Mouse (Mus musculus) right cerebral cortex, adult 18-20 months (tissue): ENCODE data around the gene Sord.

Experiments used
- DNase-seq: peaks from one replicate; pipeline ENCODE4 v3.0.0; 2022; ENCODE audit warnings: mixed read lengths

Gene Sord

DNA sequence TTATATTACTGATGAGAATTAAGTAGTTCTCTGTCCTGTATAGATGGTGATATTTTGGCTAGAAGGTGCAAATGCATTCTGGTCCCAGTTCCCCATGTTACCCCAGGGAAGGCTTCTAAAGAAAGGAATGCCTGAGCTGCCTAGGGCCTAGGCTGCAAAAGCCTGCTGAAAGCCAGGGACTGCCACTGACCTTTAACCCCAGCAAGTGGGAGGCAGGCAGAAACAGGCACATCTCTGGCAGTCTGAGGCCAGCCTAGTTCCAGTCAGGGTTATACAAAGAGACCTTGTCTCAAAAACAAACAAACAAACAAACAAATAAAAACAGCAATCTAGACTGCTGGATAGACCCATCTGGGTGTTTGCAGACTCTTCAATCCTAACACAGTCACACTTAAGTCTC, 6.2 kb downstream of the Sord start:
- DNase-seq = no peak

- DNase-seq = no peak
These were observed 6.7 kb downstream of the Sord start for GRCm38 (mm10) chr2:122241226-122241625.

DNA sequence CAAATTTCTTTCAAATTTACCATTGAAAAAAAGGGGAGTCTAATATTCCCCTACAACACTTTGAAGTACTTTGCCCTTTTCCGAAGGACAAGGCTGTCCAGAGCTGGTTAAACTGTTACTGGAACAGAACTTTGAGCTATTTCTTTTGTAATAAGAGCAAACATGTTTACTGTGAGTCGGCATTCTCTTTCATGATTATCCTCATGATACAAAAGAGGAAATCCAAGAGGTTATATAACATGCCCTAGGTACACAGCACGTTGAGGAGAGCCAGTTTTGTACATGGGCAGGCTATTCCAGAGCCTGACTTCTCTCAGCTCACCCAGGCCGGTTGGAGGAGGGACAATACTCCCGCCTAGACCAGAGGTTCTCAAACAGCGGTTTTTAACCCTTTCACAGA, 7.4 kb downstream of the Sord start:
- no peak for DNase-seq

DNA sequence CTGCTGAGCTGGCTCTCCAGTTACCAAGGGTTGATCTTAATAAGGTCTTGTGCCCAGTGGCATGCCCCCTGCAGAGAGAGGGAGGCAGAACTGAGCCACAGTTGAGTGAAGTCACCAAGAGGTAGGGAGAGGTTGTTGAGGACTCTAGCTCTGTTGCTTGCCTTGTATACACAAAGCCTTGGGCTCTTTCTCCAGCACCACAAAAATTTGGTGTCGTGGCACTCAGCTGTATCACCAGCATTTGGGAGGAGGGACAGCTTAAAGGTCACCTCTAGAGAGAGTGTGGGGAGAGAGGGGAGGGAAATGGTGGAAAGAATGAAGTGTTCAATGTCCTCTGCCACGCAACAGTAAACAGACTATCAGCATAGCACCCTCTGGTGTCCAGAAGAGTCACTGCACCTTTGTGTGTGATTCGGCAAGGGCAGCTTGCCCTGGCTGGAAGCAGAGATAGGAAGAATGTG, 9.2 kb downstream of the Sord start:
- DNase-seq = peak; percentile 72

GRCm38 (mm10) chr2:122247786-122248185, 13.2 kb downstream of the Sord start:
- no peak for DNase-seq

- peak; percentile 61 for DNase-seq
These were observed 21.4 kb downstream of the Sord start for GRCm38 (mm10) chr2:122255997-122256396.

- DNase-seq = no peak
These were observed 26.2 kb downstream of the Sord start for GRCm38 (mm10) chr2:122260729-122261128.

DNA sequence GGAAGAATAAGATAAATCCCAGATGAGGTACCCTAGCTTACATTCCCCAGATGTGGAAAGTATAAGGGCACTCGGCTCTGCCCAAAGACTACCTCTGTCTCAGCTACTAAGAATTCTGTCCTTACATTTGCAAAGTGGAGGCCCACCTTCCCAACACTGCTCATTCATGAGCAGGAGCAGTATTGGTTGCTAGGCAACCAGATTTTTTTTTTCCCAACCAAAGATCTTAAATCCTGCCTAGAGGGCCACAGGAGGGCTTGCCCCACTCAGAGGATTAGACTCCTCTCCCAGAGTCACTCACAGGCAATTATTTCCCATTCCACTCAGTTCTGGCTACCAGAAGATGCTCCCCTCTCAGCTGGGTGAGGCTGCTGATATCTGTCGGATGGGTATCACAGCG, 30.1 kb downstream of the Sord start:
- DNase-seq = no peak

DNA sequence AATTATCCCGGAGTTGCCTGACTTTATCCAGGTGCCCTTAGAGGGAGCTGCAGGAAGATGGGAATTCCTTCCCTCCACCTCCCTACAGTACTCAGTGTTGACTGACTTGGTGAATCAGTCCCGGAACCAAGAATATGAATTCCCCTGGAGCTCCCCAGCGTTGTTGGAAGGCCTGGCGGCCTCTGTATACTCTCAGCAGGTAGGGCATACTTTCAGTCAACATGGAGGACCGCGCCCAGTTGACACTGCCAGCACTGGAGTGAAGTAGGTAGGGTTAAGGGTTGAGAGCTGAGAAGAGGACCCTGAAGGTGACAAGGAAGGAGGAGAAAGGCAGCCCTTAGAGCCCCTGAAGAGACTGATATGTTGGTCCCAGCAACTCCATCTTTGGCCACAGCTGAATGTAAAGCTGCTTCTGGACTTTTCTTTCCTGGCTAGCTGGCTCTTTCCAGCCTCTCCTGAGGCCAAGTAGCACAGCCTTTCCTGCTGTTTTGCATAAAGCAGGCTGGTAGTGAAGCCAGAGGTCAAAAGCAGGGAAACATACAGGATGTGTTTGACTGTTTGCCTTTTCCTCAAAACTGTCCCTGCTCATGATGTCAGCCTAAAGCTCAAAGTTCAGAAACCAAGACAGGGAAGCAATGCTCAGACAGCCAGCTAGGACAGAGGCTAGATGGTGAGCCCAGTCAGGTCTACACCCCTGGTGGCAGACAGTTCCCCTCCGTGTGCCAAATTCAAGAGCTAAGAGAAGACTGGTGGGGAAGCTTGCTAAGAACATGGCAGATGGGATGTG, 32.1 kb downstream of the Sord start:
- DNase-seq = no peak

DNA sequence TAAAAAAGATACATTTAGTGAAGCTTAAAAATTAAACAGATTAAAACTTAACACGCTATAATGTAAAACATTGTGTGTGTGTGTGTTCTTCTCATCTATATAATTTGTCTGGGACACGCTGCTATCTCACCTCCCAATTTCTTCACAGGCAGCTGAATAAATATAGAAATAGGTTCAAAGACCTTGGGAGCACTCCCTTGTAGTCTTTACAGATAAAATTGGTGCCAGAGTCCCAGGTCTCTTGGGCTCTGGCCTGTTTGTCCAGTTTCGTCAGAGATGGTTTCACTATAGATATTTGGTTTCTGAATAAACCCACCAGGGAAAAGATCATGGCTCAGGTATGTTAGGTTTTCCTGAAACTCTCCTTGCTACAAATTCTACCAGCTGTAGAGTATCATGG, 44.2 kb downstream of the Sord start:
- DNase-seq = no peak

DNA sequence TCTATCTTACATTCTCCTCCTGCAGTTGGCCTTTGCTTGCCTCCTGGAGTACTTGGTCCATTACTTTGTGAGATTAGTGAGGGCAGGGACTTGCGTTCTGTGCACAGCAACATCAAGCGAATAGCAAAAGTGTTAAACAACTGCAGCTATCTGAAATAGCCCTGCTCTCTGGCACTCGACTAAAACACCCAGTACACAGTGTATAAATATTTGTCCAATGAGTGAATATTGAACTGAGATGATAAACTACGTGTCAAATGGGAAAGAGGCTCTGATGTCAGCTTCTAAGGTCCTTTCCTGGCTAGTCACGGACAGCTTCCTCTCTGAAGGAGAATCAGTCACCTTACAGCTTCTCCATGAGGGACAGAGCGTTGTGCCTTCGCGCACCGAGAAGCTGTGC, 49.5 kb downstream of the Sord start:
- no peak for DNase-seq

DNA sequence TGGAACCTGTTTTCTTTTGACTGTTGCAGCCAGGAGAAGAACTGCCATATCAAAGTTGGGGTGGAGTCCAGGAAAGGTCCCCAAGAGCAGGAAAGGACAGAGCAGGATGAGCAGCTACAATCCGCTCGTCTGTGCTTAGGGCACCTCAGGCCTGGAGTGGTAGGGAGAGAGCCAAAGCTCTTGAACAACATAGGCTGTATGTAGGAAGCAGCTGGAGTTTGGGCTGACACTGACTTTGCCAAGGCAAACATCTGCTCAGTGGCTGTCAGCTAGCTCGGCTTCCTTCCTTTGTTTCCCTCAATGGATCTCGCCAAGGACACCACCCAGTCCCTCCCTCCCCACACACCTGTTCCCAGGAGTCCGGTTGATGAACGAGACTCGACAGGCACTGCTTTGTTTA, 51.6 kb downstream of the Sord start:
- DNase-seq = no peak

DNA sequence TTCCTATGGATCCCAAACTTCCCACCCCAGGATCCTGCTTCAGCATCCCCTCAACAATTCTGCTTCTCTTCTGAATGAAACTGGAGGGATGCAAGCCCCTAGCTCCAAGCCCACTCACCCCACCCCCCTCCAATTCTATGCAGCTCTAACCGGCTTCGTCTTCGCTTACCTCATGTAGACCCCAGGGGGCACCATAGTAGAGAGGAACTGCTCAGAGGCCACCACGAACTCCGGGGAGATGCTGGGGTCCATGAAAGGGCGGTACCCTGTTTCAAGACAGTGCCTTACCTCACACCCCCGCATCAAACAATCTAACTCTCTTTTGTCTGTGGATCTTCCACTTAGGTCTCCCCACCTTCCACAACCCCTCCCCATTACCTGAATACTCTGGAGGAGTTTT, 60.4 kb downstream of the Sord start:
- DNase-seq = no peak

- DNase-seq = no peak
These were observed 62.9 kb downstream of the Sord start for GRCm38 (mm10) chr2:122297271-122298095.

- no peak for DNase-seq
These were observed 63.5 kb downstream of the Sord start, which contains the start of gene Duox2 for GRCm38 (mm10) chr2:122298096-122298499. Duox2 (minus strand) TSS chr2:122298449.

GRCm38 (mm10) chr2:122298596-122299490, 64.3 kb downstream of the Sord start, which contains the start of gene Duoxa2:
Duoxa2 (plus strand) TSS chr2:122298900.
- DNase-seq = no peak

- no peak for DNase-seq
These were observed 65.5 kb downstream of the Sord start for GRCm38 (mm10) chr2:122299911-122300655.

DNA sequence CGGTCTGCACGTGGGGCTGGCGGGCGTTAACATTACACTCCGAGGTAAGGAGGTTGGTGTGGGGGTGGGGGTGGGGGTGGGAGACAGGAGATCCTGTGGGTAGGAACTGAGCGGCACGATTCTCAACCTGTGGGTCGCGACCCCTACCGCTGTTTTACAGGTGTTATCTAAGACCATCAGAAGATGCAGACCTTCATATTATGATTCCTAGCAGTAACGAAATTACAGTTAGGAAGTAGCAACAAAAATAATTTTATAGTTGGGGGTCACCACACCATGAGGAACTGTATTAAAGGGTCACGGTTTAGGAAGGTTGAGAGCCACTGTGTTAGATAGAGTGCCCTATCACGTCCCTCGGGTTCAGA, 66.1 kb downstream of the Sord start:
- DNase-seq = no peak

DNA sequence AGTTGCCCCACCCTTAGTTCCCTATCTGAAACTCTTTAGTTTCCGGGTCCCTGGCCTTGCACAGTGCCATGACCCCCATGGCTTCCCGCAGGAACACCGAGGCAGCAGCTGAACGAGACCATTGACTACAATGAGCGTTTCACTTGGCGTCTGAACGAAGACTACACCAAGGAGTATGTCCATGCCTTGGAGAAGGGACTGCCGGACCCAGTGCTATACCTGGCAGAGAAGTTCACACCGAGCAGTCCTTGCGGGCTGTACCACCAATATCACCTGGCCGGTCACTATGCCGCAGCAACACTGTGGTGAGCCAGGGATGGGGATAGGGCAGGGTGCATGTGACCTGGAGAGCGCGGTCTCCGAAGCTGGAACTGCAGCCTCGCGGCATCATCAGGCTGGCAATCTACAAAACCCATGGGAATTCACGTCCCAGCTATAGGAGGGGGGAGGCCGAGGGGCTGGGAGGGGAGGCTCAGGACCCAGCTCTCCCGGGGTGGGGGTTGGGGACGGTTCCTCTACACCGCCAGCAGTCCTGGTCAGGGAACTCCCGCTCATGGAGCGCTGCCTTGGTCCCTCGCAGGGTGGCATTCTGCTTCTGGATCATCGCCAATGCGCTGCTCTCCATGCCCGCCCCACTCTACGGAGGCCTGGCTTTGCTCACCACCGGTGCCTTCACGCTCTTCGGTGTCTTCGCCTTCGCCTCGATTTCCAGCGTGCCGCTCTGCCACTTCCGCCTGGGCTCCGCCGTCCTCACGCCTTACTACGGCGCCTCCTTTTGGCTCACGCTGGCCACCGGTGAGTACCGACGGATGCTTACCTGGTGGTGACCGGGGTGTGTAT, 66.8 kb downstream of the Sord start:
- peak; percentile 8 for DNase-seq

- DNase-seq = no peak
These were observed 67.5 kb downstream of the Sord start for GRCm38 (mm10) chr2:122301921-122302573.
